Mouse (Mus musculus): ENCODE results near the gene Auts2.

GRCm38 (mm10) chr5:132299716-132300115 lies 243.4 kb downstream of the Auts2 start:
- TF ChIP-seq CTCF (conservative IDR thresholded peaks at IDR 0.05; ENCODE audit: insufficient read depth, insufficient read length, low read depth, low read length) (no peak), POLR2A (IDR thresholded peaks at IDR 0.05; ENCODE audit: low read depth, low read length) (no peak)

Measured in kidney, adult 2 months (tissue).